ENCODE assay signal across 9 mouse cellular contexts in the genomic region with DNA sequence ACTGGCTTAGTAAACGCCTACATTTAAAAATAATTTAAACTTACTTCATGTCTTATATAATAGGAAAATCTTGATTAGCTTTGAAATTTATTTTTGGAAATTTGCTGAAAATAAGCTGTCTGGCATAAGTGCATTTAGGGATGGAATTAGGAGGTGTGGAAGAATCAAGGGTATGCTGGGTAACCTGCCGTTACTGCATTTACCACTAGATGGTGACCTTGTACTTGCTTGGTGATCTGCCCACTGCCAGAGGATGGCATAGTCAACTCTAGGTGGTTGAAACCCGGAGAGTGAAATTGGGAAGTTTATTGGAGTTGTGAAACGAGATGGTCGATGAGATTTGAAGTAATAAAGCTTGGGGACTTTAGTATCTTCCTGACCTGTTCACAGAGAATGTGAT.
DNase-seq lines count a peak whose midpoint lies in the region; ATAC-seq and TF ChIP-seq lines count a peak whose summit lies in the region.
"Had no signal": no experiment of that assay in that cellular context is flagged by ENCODE, and none has a peak within 500 bp of the region (broad histone marks: within the 10 kb centered on the region; RNA-seq: fewer than 3 reads in every experiment).

No protein-coding gene starts in this region.

- H3K4me2 ChIP-seq in forebrain, embryonic 11.5 days (ENCODE audit: low read depth, low read length, severe bottlenecking) = no peak overlapping the region
- H3K4me2 ChIP-seq: limb, embryonic 12.5 days had no signal

- H3K36me3 ChIP-seq in forebrain, embryonic 11.5 days (ENCODE audit: control insufficient read depth, insufficient read depth, low read length) = no peaks in the 10 kb centered on the region
- H3K36me3 ChIP-seq in forebrain, embryonic 10.5 days (replicated peaks) = no peaks in the 10 kb centered on the region
- H3K36me3 ChIP-seq: limb, embryonic 12.5 days had no signal

- no peaks in the 10 kb centered on the region for H3K4me1 ChIP-seq in forebrain, embryonic 11.5 days (replicated peaks; ENCODE audit: control insufficient read depth, insufficient read depth, low read length)
- H3K4me1 ChIP-seq in forebrain, embryonic 10.5 days = peaks cover 5% of the 10 kb centered on the region; the same call in 1 of the 2 replicates
- H3K4me1 ChIP-seq: limb, embryonic 12.5 days had no signal

- H3K27ac ChIP-seq in forebrain, embryonic 11.5 days (ENCODE audit: low read depth, low read length) = no peak overlapping the region
- no peak overlapping the region for H3K27ac ChIP-seq in forebrain, embryonic 10.5 days
- no peak overlapping the region for H3K27ac ChIP-seq in layer of hippocampus, adult 2 months
- H3K27ac ChIP-seq: limb, embryonic 12.5 days had no signal

- WGBS in forebrain, embryonic 11.5 days = 49% methylated on average over 5 of the region's 5 CpGs
- 55% methylated on average over 5 of the region's 5 CpGs for WGBS in forebrain, embryonic 10.5 days

- no peak overlapping the region for H3K4me3 ChIP-seq in forebrain, embryonic 11.5 days (ENCODE audit: low read depth, low read length)
- no peak overlapping the region for H3K4me3 ChIP-seq in forebrain, embryonic 10.5 days
- H3K4me3 ChIP-seq in layer of hippocampus, adult 2 months = no peak overlapping the region
- H3K4me3 ChIP-seq: limb, embryonic 12.5 days had no signal

- no peak overlapping the region for H3K9ac ChIP-seq in forebrain, embryonic 11.5 days (ENCODE audit: low read length)
- H3K9ac ChIP-seq: limb, embryonic 12.5 days had no signal

- peak; percentile 57 for DNase-seq in forebrain, embryonic 11.5 days (ENCODE audit: low spot score)
- no peak for DNase-seq in forebrain, embryonic 10.5 days (ENCODE audit: extremely low spot score, low spot score)
- DNase-seq in B cell, adult 2 months = peak; percentile 1 to 2
- DNase-seq in cerebellum, adult 9-11 months = peak; percentile 33
- DNase-seq in frontal cortex, postnatal 25 days (ENCODE audit: low spot score in 2 of 2) = peak; percentile 23 to 56
- DNase-seq in layer of hippocampus, adult 2 months (ENCODE audit: low spot score in 2 of 2) = peak; percentile 62 to 77
- DNase-seq in mesoderm, embryonic 11.5 days (ENCODE audit: low read depth, low spot score) = peak; percentile 56

- TF ChIP-seq CTCF in layer of hippocampus, adult 2 months (conservative IDR thresholded peaks at IDR 0.05) = peak; percentile 96

- no peaks in the 10 kb centered on the region for H3K9me3 ChIP-seq in forebrain, embryonic 11.5 days (ENCODE audit: control insufficient read depth, low read length)
- H3K9me3 ChIP-seq in forebrain, embryonic 10.5 days = no peaks in the 10 kb centered on the region
- H3K9me3 ChIP-seq: limb, embryonic 12.5 days had no signal

- ATAC-seq in forebrain, embryonic 11.5 days (replicated peaks; ENCODE audit: low FRiP score) = peak; percentile 88
- ATAC-seq in inflammation-experienced regulatory T-cells, adult 6 months = no peak

- H3K27me3 ChIP-seq in forebrain, embryonic 11.5 days (ENCODE audit: control insufficient read depth, insufficient read depth, low read length) = no peaks in the 10 kb centered on the region
- H3K27me3 ChIP-seq in forebrain, embryonic 10.5 days (ENCODE audit: poor library complexity, severe bottlenecking) = no peaks in the 10 kb centered on the region
- H3K27me3 ChIP-seq: limb, embryonic 12.5 days had no signal
